Mouse (Mus musculus): ENCODE measurements at regions not wholly inside any gene's neighbourhood (a gene's known extent, or its start where the extent isn't known, plus 50 kb on each side); places are given as distances from the start of the nearest gene placed in this dataset.

GRCm38 (mm10) chr1:43362136-43362535, 82.2 kb upstream of the Nck2 start:
- no peak overlapping the region for H3ac ChIP-seq (ENCODE audit: control insufficient read depth, insufficient read length)
- no peak overlapping the region for H3K4me3 ChIP-seq
- TF ChIP-seq TCF12 (IDR thresholded peaks at IDR 0.05; ENCODE audit: insufficient read depth, poor library complexity, severe bottlenecking) (no peak), MYOG (IDR thresholded peaks at IDR 0.05; ENCODE audit: control insufficient read depth in 1 of 3, insufficient read depth in 1 of 3, insufficient read length in 2 of 3, low read depth in 2 of 3) (no peak), SRF (IDR thresholded peaks at IDR 0.05; ENCODE audit: control insufficient read depth, insufficient read length, low read depth) (no peak), MAX (IDR thresholded peaks at IDR 0.05; ENCODE audit: low read depth) (no peak), TCF3 (IDR thresholded peaks at IDR 0.05; ENCODE audit: insufficient read length, low read depth) (no peak), POLR2A (IDR thresholded peaks at IDR 0.05; ENCODE audit: insufficient read length, low read depth) (no peak), CEBPB (IDR thresholded peaks at IDR 0.05; ENCODE audit: insufficient read depth, poor library complexity, severe bottlenecking) (no peak), MYOD1 (IDR thresholded peaks at IDR 0.05; ENCODE audit: control insufficient read depth in 1 of 3, insufficient read length in 2 of 3, low read depth in 2 of 3) (no peak), REST (IDR thresholded peaks at IDR 0.05; ENCODE audit: insufficient read depth, insufficient read length) (no peak), USF1 (IDR thresholded peaks at IDR 0.05; ENCODE audit: low read depth) (no peak)
- H3K36me3 ChIP-seq (ENCODE audit: control insufficient read depth, insufficient read depth): no peaks in the 10 kb centered on the region
- no peaks in the 10 kb centered on the region for H3K27me3 ChIP-seq (ENCODE audit: control insufficient read depth, insufficient read depth, insufficient read length)
- H3K4me2 ChIP-seq (ENCODE audit: low read depth): no peak overlapping the region
- H3K79me2 ChIP-seq (ENCODE audit: control insufficient read depth, insufficient read depth): no peaks in the 10 kb centered on the region

GRCm38 (mm10) chr1:43363178-43363577, 81.2 kb upstream of the Nck2 start:
- Histone ChIP-seq H3K36me3 (ENCODE audit: control insufficient read depth, insufficient read depth) (no peaks in the 10 kb centered on the region), H3K79me2 (ENCODE audit: control insufficient read depth, insufficient read depth) (no peaks in the 10 kb centered on the region), H3K4me2 (ENCODE audit: low read depth) (no peak overlapping the region), H3K27me3 (ENCODE audit: control insufficient read depth, insufficient read depth, insufficient read length) (no peaks in the 10 kb centered on the region), H3K4me3 (no peak overlapping the region), H3ac (ENCODE audit: control insufficient read depth, insufficient read length) (no peak overlapping the region)
- TF ChIP-seq SRF (IDR thresholded peaks at IDR 0.05; ENCODE audit: control insufficient read depth, insufficient read length, low read depth) (no peak), POLR2AphosphoS2 (IDR thresholded peaks at IDR 0.05; ENCODE audit: insufficient read length, low read depth) (no peak), MAX (IDR thresholded peaks at IDR 0.05; ENCODE audit: low read depth) (no peak), E2F4 (IDR thresholded peaks at IDR 0.05; ENCODE audit: insufficient read depth) (no peak), CEBPB (IDR thresholded peaks at IDR 0.05; ENCODE audit: insufficient read depth, poor library complexity, severe bottlenecking) (no peak), TCF3 (IDR thresholded peaks at IDR 0.05; ENCODE audit: insufficient read length, low read depth) (no peak), USF1 (IDR thresholded peaks at IDR 0.05; ENCODE audit: low read depth) (no peak), MYOG (IDR thresholded peaks at IDR 0.05; ENCODE audit: control insufficient read depth in 1 of 3, insufficient read depth in 1 of 3, insufficient read length in 2 of 3, low read depth in 2 of 3) (no peak), MYOD1 (IDR thresholded peaks at IDR 0.05; ENCODE audit: control insufficient read depth in 1 of 3, insufficient read length in 2 of 3, low read depth in 2 of 3) (no peak), POLR2A (IDR thresholded peaks at IDR 0.05; ENCODE audit: insufficient read length, low read depth) (no peak), REST (IDR thresholded peaks at IDR 0.05; ENCODE audit: insufficient read depth, insufficient read length) (no peak), TCF12 (IDR thresholded peaks at IDR 0.05; ENCODE audit: insufficient read depth, poor library complexity, severe bottlenecking) (no peak)

GRCm38 (mm10) chr1:43366433-43366832, 77.9 kb upstream of the Nck2 start:
- no peaks in the 10 kb centered on the region for H3K36me3 ChIP-seq (ENCODE audit: control insufficient read depth, insufficient read depth)
- no peak overlapping the region for H3K4me3 ChIP-seq
- no peaks in the 10 kb centered on the region for H3K79me2 ChIP-seq (ENCODE audit: control insufficient read depth, insufficient read depth)
- no peak for TF ChIP-seq TCF12 (IDR thresholded peaks at IDR 0.05; ENCODE audit: insufficient read depth, poor library complexity, severe bottlenecking)
- no peak for TF ChIP-seq TCF3 (IDR thresholded peaks at IDR 0.05; ENCODE audit: insufficient read length, low read depth)
- no peak for TF ChIP-seq MYOD1 (IDR thresholded peaks at IDR 0.05; ENCODE audit: control insufficient read depth in 1 of 3, insufficient read length in 2 of 3, low read depth in 2 of 3)
- no peak for TF ChIP-seq USF1 (IDR thresholded peaks at IDR 0.05; ENCODE audit: low read depth)
- TF ChIP-seq POLR2AphosphoS2 (IDR thresholded peaks at IDR 0.05; ENCODE audit: insufficient read length, low read depth): no peak
- TF ChIP-seq E2F4 (IDR thresholded peaks at IDR 0.05; ENCODE audit: insufficient read depth): no peak
- TF ChIP-seq POLR2A (IDR thresholded peaks at IDR 0.05; ENCODE audit: insufficient read length, low read depth): no peak
- TF ChIP-seq MYOG (IDR thresholded peaks at IDR 0.05; ENCODE audit: control insufficient read depth in 1 of 3, insufficient read depth in 1 of 3, insufficient read length in 2 of 3, low read depth in 2 of 3): no peak
- no peak for TF ChIP-seq SRF (IDR thresholded peaks at IDR 0.05; ENCODE audit: control insufficient read depth, insufficient read length, low read depth)
- no peak for TF ChIP-seq REST (IDR thresholded peaks at IDR 0.05; ENCODE audit: insufficient read depth, insufficient read length)
- TF ChIP-seq CEBPB (IDR thresholded peaks at IDR 0.05; ENCODE audit: insufficient read depth, poor library complexity, severe bottlenecking): no peak
- no peak for TF ChIP-seq MAX (IDR thresholded peaks at IDR 0.05; ENCODE audit: low read depth)
- no peak overlapping the region for H3K4me2 ChIP-seq (ENCODE audit: low read depth)
- H3ac ChIP-seq (ENCODE audit: control insufficient read depth, insufficient read length): no peak overlapping the region
- H3K27me3 ChIP-seq (ENCODE audit: control insufficient read depth, insufficient read depth, insufficient read length): no peaks in the 10 kb centered on the region

GRCm38 (mm10) chr1:43367151-43367895, 77.1 kb upstream of the Nck2 start:
- H3K79me2 ChIP-seq (ENCODE audit: control insufficient read depth, insufficient read depth): no peaks in the 10 kb centered on the region
- no peak overlapping the region for H3ac ChIP-seq (ENCODE audit: control insufficient read depth, insufficient read length)
- TF ChIP-seq SRF (IDR thresholded peaks at IDR 0.05; ENCODE audit: control insufficient read depth, insufficient read length, low read depth): no peak
- TF ChIP-seq MYOG (IDR thresholded peaks at IDR 0.05; ENCODE audit: control insufficient read depth in 1 of 3, insufficient read depth in 1 of 3, insufficient read length in 2 of 3, low read depth in 2 of 3): peak in 1 of 3 experiments; percentile 32
- no peak for TF ChIP-seq MAX (IDR thresholded peaks at IDR 0.05; ENCODE audit: low read depth)
- TF ChIP-seq MYOD1 (IDR thresholded peaks at IDR 0.05; ENCODE audit: control insufficient read depth in 1 of 3, insufficient read length in 2 of 3, low read depth in 2 of 3): peak; percentile 31 to 78 (median 58)
- no peak for TF ChIP-seq TCF12 (IDR thresholded peaks at IDR 0.05; ENCODE audit: insufficient read depth, poor library complexity, severe bottlenecking)
- TF ChIP-seq POLR2A (IDR thresholded peaks at IDR 0.05; ENCODE audit: insufficient read length, low read depth): no peak
- no peak for TF ChIP-seq TCF3 (IDR thresholded peaks at IDR 0.05; ENCODE audit: insufficient read length, low read depth)
- TF ChIP-seq USF1 (IDR thresholded peaks at IDR 0.05; ENCODE audit: low read depth): no peak
- H3K4me2 ChIP-seq (ENCODE audit: low read depth): peak overlapping the region; percentile 47
- H3K4me3 ChIP-seq: no peak overlapping the region
- H3K27me3 ChIP-seq (ENCODE audit: control insufficient read depth, insufficient read depth, insufficient read length): no peaks in the 10 kb centered on the region
- H3K36me3 ChIP-seq (ENCODE audit: control insufficient read depth, insufficient read depth): no peaks in the 10 kb centered on the region

Measured in myocyte (in vitro differentiated cells).